Mouse (Mus musculus): ENCODE results near the gene Rack1. TPM values are rescaled to one million over a fixed set of nuclear protein-coding genes. Genes with fewer than 3 reads are reported as not detected.
"Not testable (repeated sequence)": the region's sequence is repeated elsewhere in the genome, so short reads cannot be mapped to it uniquely, and the experiment has no call there.

Rack1 gene
- total and polyA plus RNA-seq, 2 experiments from 2014 or later: 317 to 1,043 TPM

GRCm38 (mm10) chr11:48844309-48844708 lies 44.2 kb downstream of the Rack1 start:
- Histone ChIP-seq H3K27me3 (ENCODE audit: insufficient read depth, low read length) (no peaks in the 10 kb centered on the region), H3K27ac (ENCODE audit: low read depth, low read length) (no peak overlapping the region), H3K4me2 (ENCODE audit: low read depth, low read length, poor library complexity, severe bottlenecking) (no peak overlapping the region), H3K9me3 (ENCODE audit: low read length) (no peaks in the 10 kb centered on the region), H3K4me1 (ENCODE audit: insufficient read depth, low read length) (no peaks in the 10 kb centered on the region), H3K4me3 (ENCODE audit: low read depth, low read length) (no peak overlapping the region), H3K9ac (replicated peaks; ENCODE audit: low read length, poor library complexity, severe bottlenecking) (no peak overlapping the region), H3K36me3 (ENCODE audit: insufficient read depth, low read length) (no peaks in the 10 kb centered on the region)
- ATAC-seq (ENCODE audit: low FRiP score) (no peak), DNase-seq (ENCODE audit: low spot score) (no peak)
- WGBS: 32% methylated on average over 6 of the region's 6 CpGs
- no peak for TF ChIP-seq CTCF (IDR thresholded peaks at IDR 0.05)

GRCm38 (mm10) chr11:48845244-48845815 lies 45.2 kb downstream of the Rack1 start:
- no peak for TF ChIP-seq CTCF (IDR thresholded peaks at IDR 0.05)

GRCm38 (mm10) chr11:48846362-48846761 lies 46.2 kb downstream of the Rack1 start:
- H3K9ac ChIP-seq (replicated peaks; ENCODE audit: low read length, poor library complexity, severe bottlenecking); H3K9me3 ChIP-seq (ENCODE audit: low read length); H3K4me3 ChIP-seq (ENCODE audit: low read depth, low read length); H3K36me3 ChIP-seq (ENCODE audit: insufficient read depth, low read length); H3K4me1 ChIP-seq (ENCODE audit: insufficient read depth, low read length); H3K27ac ChIP-seq (ENCODE audit: low read depth, low read length); DNase-seq (ENCODE audit: low spot score); H3K4me2 ChIP-seq (ENCODE audit: low read depth, low read length, poor library complexity, severe bottlenecking); H3K27me3 ChIP-seq (ENCODE audit: insufficient read depth, low read length): not testable (repeated sequence)
- ATAC-seq (ENCODE audit: low FRiP score): peak; percentile 13; the same call in 1 of the 2 replicates
- 66% methylated on average over 2 of the region's 2 CpGs for whole genome bisulfite sequencing

More at GRCm38 (mm10) chr11:48845244-48845815, 45.2 kb downstream of the Rack1 start:
- Histone ChIP-seq H3K9me3 (ENCODE audit: low read length) (no peaks in the 10 kb centered on the region), H3K4me1 (ENCODE audit: insufficient read depth, low read length) (no peaks in the 10 kb centered on the region), H3K4me2 (ENCODE audit: low read depth, low read length, poor library complexity, severe bottlenecking) (no peak overlapping the region), H3K27ac (ENCODE audit: low read depth, low read length) (no peak overlapping the region), H3K9ac (replicated peaks; ENCODE audit: low read length, poor library complexity, severe bottlenecking) (no peak overlapping the region), H3K36me3 (ENCODE audit: insufficient read depth, low read length) (no peaks in the 10 kb centered on the region), H3K4me3 (ENCODE audit: low read depth, low read length) (no peak overlapping the region), H3K27me3 (ENCODE audit: insufficient read depth, low read length) (no peaks in the 10 kb centered on the region)
- 45% methylated on average over 13 of the region's 13 CpGs for WGBS
- DNase-seq (ENCODE audit: low spot score): no peak
- no peak for ATAC-seq (ENCODE audit: low FRiP score)

GRCm38 (mm10) chr11:48846881-48847280 lies 46.7 kb downstream of the Rack1 start:
- no peak for TF ChIP-seq CTCF (IDR thresholded peaks at IDR 0.05)
- DNase-seq (ENCODE audit: low spot score) (no peak), ATAC-seq (ENCODE audit: low FRiP score) (no peak)
- H3K9ac ChIP-seq (replicated peaks; ENCODE audit: low read length, poor library complexity, severe bottlenecking): no peak overlapping the region
- WGBS: 60% methylated on average over 5 of the region's 5 CpGs
- H3K36me3 ChIP-seq (ENCODE audit: insufficient read depth, low read length): no peaks in the 10 kb centered on the region
- no peaks in the 10 kb centered on the region for H3K4me1 ChIP-seq (ENCODE audit: insufficient read depth, low read length)
- no peaks in the 10 kb centered on the region for H3K9me3 ChIP-seq (ENCODE audit: low read length)
- H3K27me3 ChIP-seq (ENCODE audit: insufficient read depth, low read length): no peaks in the 10 kb centered on the region
- H3K27ac ChIP-seq (ENCODE audit: low read depth, low read length): no peak overlapping the region
- no peak overlapping the region for H3K4me2 ChIP-seq (ENCODE audit: low read depth, low read length, poor library complexity, severe bottlenecking)
- H3K4me3 ChIP-seq (ENCODE audit: low read depth, low read length): no peak overlapping the region

- no peak overlapping the region for H3K9ac ChIP-seq (replicated peaks; ENCODE audit: low read length, poor library complexity, severe bottlenecking)
- H3K36me3 ChIP-seq (ENCODE audit: insufficient read depth, low read length): no peaks in the 10 kb centered on the region
- H3K27me3 ChIP-seq (ENCODE audit: insufficient read depth, low read length): no peaks in the 10 kb centered on the region
- no peak overlapping the region for H3K4me2 ChIP-seq (ENCODE audit: low read depth, low read length, poor library complexity, severe bottlenecking)
- TF ChIP-seq CTCF (IDR thresholded peaks at IDR 0.05): no peak
- WGBS: 55% methylated on average over 2 of the region's 2 CpGs
- no peak for ATAC-seq (ENCODE audit: low FRiP score)
- no peak for DNase-seq (ENCODE audit: low spot score)
- no peak overlapping the region for H3K4me3 ChIP-seq (ENCODE audit: low read depth, low read length)
- H3K9me3 ChIP-seq (ENCODE audit: low read length): no peaks in the 10 kb centered on the region
- H3K27ac ChIP-seq (ENCODE audit: low read depth, low read length): no peak overlapping the region
- H3K4me1 ChIP-seq (ENCODE audit: insufficient read depth, low read length): peaks cover 6% of the 10 kb centered on the region; the same call in 1 of the 2 replicates
Measured at GRCm38 (mm10) chr11:48850240-48850639, 50.1 kb downstream of the Rack1 start.

GRCm38 (mm10) chr11:48851270-48851995 lies 51.3 kb downstream of the Rack1 start:
- Histone ChIP-seq H3K36me3 (ENCODE audit: insufficient read depth, low read length) (no peaks in the 10 kb centered on the region), H3K4me1 (ENCODE audit: insufficient read depth, low read length) (peaks cover 6% of the 10 kb centered on the region; the same call in 1 of the 2 replicates), H3K27me3 (ENCODE audit: insufficient read depth, low read length) (no peaks in the 10 kb centered on the region), H3K4me3 (ENCODE audit: low read depth, low read length) (no peak overlapping the region), H3K9ac (replicated peaks; ENCODE audit: low read length, poor library complexity, severe bottlenecking) (no peak overlapping the region), H3K9me3 (ENCODE audit: low read length) (no peaks in the 10 kb centered on the region), H3K4me2 (ENCODE audit: low read depth, low read length, poor library complexity, severe bottlenecking) (no peak overlapping the region), H3K27ac (ENCODE audit: low read depth, low read length) (no peak overlapping the region)
- no peak for DNase-seq (ENCODE audit: low spot score)
- no peak for ATAC-seq (ENCODE audit: low FRiP score)
- WGBS: 87% methylated on average over 4 of the region's 4 CpGs
- peak; percentile 42 for TF ChIP-seq CTCF (IDR thresholded peaks at IDR 0.05)
